Mouse (Mus musculus) bone marrow macrophage, adult 2 months (primary cell): ENCODE data around the gene Adh1.

Source experiments
- CTCF ChIP-seq: IDR thresholded peaks from 2 replicates; pipeline ENCODE4 v1.5.1; 2012; ENCODE audit warnings: low read depth, mild to moderate bottlenecking, low read length, moderate library complexity
- POLR2A ChIP-seq: IDR thresholded peaks from 2 replicates; pipeline ENCODE4 v1.6.1; 2012; ENCODE audit warnings: mild to moderate bottlenecking, low read depth, low read length, borderline replicate concordance

GRCm38 (mm10) chr3:138229448-138229847 lies 31.3 kb upstream of the Adh1 start:
- TF ChIP-seq CTCF: no peak
- TF ChIP-seq POLR2A: no peak
